Mouse (Mus musculus) intestine, postnatal 0 days (tissue): ENCODE data around the gene Ddah1. TPM values are rescaled to one million over a fixed set of nuclear protein-coding genes. Genes with fewer than 3 reads are reported as not detected.

Experiments
- ATAC-seq: fragments of 200-750 bp; cut with Nextera tagmentation; 2 replicates; pipeline ENCODE4 v1.8.0; 2017; ENCODE audit warnings: mild to moderate bottlenecking, moderate TSS enrichment, moderate library complexity
- H3K27ac ChIP-seq: fragments of 300-500 bp; sonication (generic); 2 replicates; pipeline ENCODE4 v1.5.1; 2014; ENCODE audit warnings: mild to moderate bottlenecking, low read depth, low read length, moderate library complexity
- H3K27me3 ChIP-seq: fragments of 300-500 bp; sonication (generic); replicated peaks from 2 replicates; pipeline ENCODE4 v1.6.1; 2014; ENCODE audit warnings: low read length, mixed read lengths; ENCODE audit not compliant: control insufficient read depth, insufficient read depth
- H3K36me3 ChIP-seq: fragments of 300-500 bp; sonication (generic); 2 replicates; pipeline ENCODE4 v1.6.1; 2014; ENCODE audit warnings: mild to moderate bottlenecking, moderate library complexity; ENCODE audit not compliant: control insufficient read depth, insufficient read depth
- H3K4me1 ChIP-seq: fragments of 300-500 bp; sonication (generic); replicated peaks from 2 replicates; pipeline ENCODE4 v1.6.1; 2014; ENCODE audit warnings: antibody characterized with exemption, low read length, mixed read lengths; ENCODE audit not compliant: control insufficient read depth, insufficient read depth
- H3K4me2 ChIP-seq: fragments of 300-500 bp; sonication (generic); replicated peaks from 2 replicates; pipeline ENCODE4 v1.6.1; 2014; ENCODE audit warnings: low read depth, mild to moderate bottlenecking, moderate library complexity
- H3K4me3 ChIP-seq: fragments of 300-500 bp; sonication (generic); 2 replicates; pipeline ENCODE4 v1.5.1; 2014; ENCODE audit warnings: low read depth, low read length
- H3K9ac ChIP-seq: fragments of 300-500 bp; sonication (generic); 2 replicates; pipeline ENCODE4 v1.6.1; 2014; ENCODE audit warnings: mild to moderate bottlenecking, low read depth, low read length
- H3K9me3 ChIP-seq: fragments of 300-500 bp; sonication (generic); 2 replicates; pipeline ENCODE4 v1.6.1; 2016; ENCODE audit warnings: mixed run types; ENCODE audit not compliant: control insufficient read depth
- CTCF ChIP-seq: sonication (generic); IDR thresholded peaks from 2 replicates; pipeline ENCODE4 v1.5.1; 2016; ENCODE audit warnings: low read depth, mild to moderate bottlenecking, control low read depth, antibody characterized with exemption, moderate library complexity
- WGBS: fragments of 180-500 bp; shearing (Covaris S2); extraction: QIAGEN DNeasy Blood & Tissue Kit; methylation state at CpG from one replicate; pipeline ENCODE4 v1.1.7; 2014; 5-methylcytosine and 5-hydroxymethylcytosine counted together
- polyA plus RNA-seq: library from polyadenylated mRNA; unstranded; fragments of >200 nt; fragmentation: Nextera tagmentation; extraction: Ambion mirVana; gene quantifications from 2 replicates; pipeline ENCODE4 v1.2.1, GENCODE M21; 2015

Gene Ddah1
- polyA plus RNA-seq, 1 experiment from 2014 or later = 25.9 TPM

- 68% methylated on average over 4 of the region's 4 CpGs for WGBS
- no peak for ATAC-seq
- no peak overlapping the region for H3K27ac ChIP-seq
Observed at GRCm38 (mm10) chr3:145939971-145940370, 181.5 kb downstream of the Ddah1 start.

GRCm38 (mm10) chr3:145941971-145942370, 183.5 kb downstream of the Ddah1 start:
- TF ChIP-seq CTCF = peak; percentile 97
- WGBS = 7% methylated on average over 3 of the region's 3 CpGs
- Histone ChIP-seq H3K27ac (no peak overlapping the region), H3K27me3 (no peaks in the 10 kb centered on the region), H3K4me2 (no peak overlapping the region), H3K9me3 (no peaks in the 10 kb centered on the region), H3K4me1 (peaks cover 12% of the 10 kb centered on the region; the same call in 1 of the 2 replicates), H3K9ac (no peak overlapping the region), H3K4me3 (no peak overlapping the region), H3K36me3 (peaks cover 21% of the 10 kb centered on the region)
- ATAC-seq = 0 out of 2 replicates have a peak, but pooled peaks have one; percentile 18

More at GRCm38 (mm10) chr3:145939971-145940370, 181.5 kb downstream of the Ddah1 start:
- no peak overlapping the region for H3K9ac ChIP-seq
- no peak for TF ChIP-seq CTCF
- H3K4me2 ChIP-seq = peak overlapping the region; percentile 90
- H3K36me3 ChIP-seq = peaks cover 25% of the 10 kb centered on the region
- H3K9me3 ChIP-seq = no peaks in the 10 kb centered on the region
- peaks cover 12% of the 10 kb centered on the region; the same call in 1 of the 2 replicates for H3K4me1 ChIP-seq
- H3K27me3 ChIP-seq = no peaks in the 10 kb centered on the region
- H3K4me3 ChIP-seq = peak overlapping the region; percentile 91; the same call in 1 of the 2 replicates

Other genes with a start within 250 kb of the Ddah1 start
- 13.1 and 15.9 TPM in 2 replicates for gene Znhit6, start 182.5 kb upstream of the Ddah1 start, polyA plus RNA-seq
- 33.1 and 37.0 TPM in 2 replicates for gene Ccn1, start 108.7 kb upstream of the Ddah1 start, polyA plus RNA-seq
- gene Bcl10, start 164.1 kb downstream of the Ddah1 start, polyA plus RNA-seq = 39.1 and 40.3 TPM in 2 replicates
- 38.7 and 38.9 TPM in 2 replicates for gene 2410004B18Rik, start 179.3 kb downstream of the Ddah1 start, polyA plus RNA-seq
- 0.98 and 1.5 TPM in 2 replicates for gene Syde2, start 229.2 kb downstream of the Ddah1 start, polyA plus RNA-seq